Mouse (Mus musculus) liver, postnatal 0 days (tissue): ENCODE measurements around the gene Cxcl17. TPM values are rescaled to one million over a fixed set of nuclear protein-coding genes. Genes with fewer than 3 reads are reported as not detected.
"Not testable (repeated sequence)": the region's sequence is repeated elsewhere in the genome, so short reads cannot be mapped to it uniquely, and the experiment has no call there.

Experiments used
- ATAC-seq: fragments of 200-750 bp; cut with Nextera tagmentation; 2 replicates; pipeline ENCODE4 v1.8.0; 2017; ENCODE audit warnings: mild to moderate bottlenecking, moderate library complexity
- DNase-seq: peaks from one replicate; pipeline ENCODE4 v3.0.0-alpha.2; 2016
- H3K27ac ChIP-seq: fragments of 300-500 bp; sonication (generic); 2 replicates; pipeline ENCODE4 v1.5.1; 2014; ENCODE audit warnings: antibody characterized with exemption, moderate library complexity, mild to moderate bottlenecking, low read depth
- H3K27me3 ChIP-seq: fragments of 300-500 bp; sonication (generic); 2 replicates; pipeline ENCODE4 v1.6.1; 2014; ENCODE audit warnings: low read length, control low read depth, mixed read lengths; ENCODE audit not compliant: insufficient read depth
- H3K36me3 ChIP-seq: fragments of 300-500 bp; sonication (generic); replicated peaks from 2 replicates; pipeline ENCODE4 v1.6.1; 2014; ENCODE audit warnings: mild to moderate bottlenecking, control low read depth, low read length, moderate library complexity, mixed read lengths; ENCODE audit not compliant: insufficient read depth
- H3K4me1 ChIP-seq: fragments of 300-500 bp; sonication (generic); 2 replicates; pipeline ENCODE4 v1.6.1; 2014; ENCODE audit warnings: antibody characterized with exemption, mild to moderate bottlenecking, control low read depth; ENCODE audit not compliant: insufficient read depth
- H3K4me2 ChIP-seq: fragments of 300-500 bp; sonication (generic); 2 replicates; pipeline ENCODE4 v1.6.1; 2014; ENCODE audit warnings: low read depth, mild to moderate bottlenecking, low read length, moderate library complexity, mixed read lengths
- H3K4me3 ChIP-seq: fragments of 300-500 bp; sonication (generic); 2 replicates; pipeline ENCODE4 v1.5.1; 2014; ENCODE audit warnings: low read depth, low read length
- H3K9ac ChIP-seq: fragments of 300-500 bp; sonication (generic); replicated peaks from 2 replicates; pipeline ENCODE4 v1.6.1; 2014; ENCODE audit warnings: mild to moderate bottlenecking, moderate library complexity
- H3K9me3 ChIP-seq: fragments of 300-500 bp; sonication (generic); 2 replicates; pipeline ENCODE4 v1.6.1; 2016; ENCODE audit warnings: mild to moderate bottlenecking, control low read depth, low read length, mixed read lengths
- CTCF ChIP-seq: sonication (generic); IDR thresholded peaks from 2 replicates; pipeline ENCODE4 v1.5.1; 2016; ENCODE audit warnings: antibody characterized with exemption, low read depth
- EP300 ChIP-seq: IDR thresholded peaks from 2 replicates; pipeline ENCODE4 v1.6.1; 2016; ENCODE audit warnings: antibody characterized with exemption, low read depth, mild to moderate bottlenecking
- WGBS: fragments of 180-500 bp; shearing (Covaris S2); extraction: QIAGEN DNeasy Blood & Tissue Kit; methylation state at CpG from one replicate; pipeline ENCODE4 v1.1.7; 2014; ENCODE audit not compliant: insufficient replicate concordance; 5-methylcytosine and 5-hydroxymethylcytosine counted together
- polyA plus RNA-seq: library from polyadenylated mRNA; unstranded; fragments of >200 nt; fragmentation: Nextera tagmentation; extraction: Ambion mirVana; gene quantifications from 2 replicates; pipeline ENCODE4 v1.2.1, GENCODE M21; 2015

Gene Cxcl17
- polyA plus RNA-seq: not detected in 2 replicates

DNA sequence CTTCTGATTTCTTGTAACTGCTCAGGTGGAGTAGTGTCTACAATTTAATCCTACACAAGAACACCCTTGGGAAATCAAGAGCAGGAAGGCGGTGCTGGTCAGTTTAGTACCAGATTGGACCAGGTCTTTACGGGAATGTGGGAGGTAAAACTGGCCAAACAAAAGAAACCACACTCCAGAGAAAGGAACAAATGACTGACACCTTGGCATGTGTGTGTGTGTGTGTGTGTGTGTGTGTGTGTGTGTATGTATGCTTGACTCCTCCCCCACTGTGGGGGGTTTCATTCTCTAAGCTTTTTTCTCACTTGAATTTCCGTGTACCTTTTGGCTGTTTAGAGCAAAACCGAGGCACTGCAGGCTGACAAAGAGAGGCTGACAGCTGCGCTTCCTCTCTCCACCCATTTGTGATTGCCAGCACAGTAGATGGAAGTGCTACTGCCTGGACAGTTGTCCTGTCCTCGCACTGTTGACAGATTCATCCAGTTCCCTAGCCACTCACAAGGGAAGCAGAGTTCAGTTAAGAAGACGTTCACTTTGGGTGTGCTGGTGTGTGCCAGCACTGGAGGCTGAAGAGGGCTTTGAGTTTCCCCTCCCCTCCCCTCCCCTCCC, at the start of gene Cxcl17:
Cxcl17 (minus strand) TSS at position 54 of the 609 bp plus-strand sequence.
- ATAC-seq (no peak), DNase-seq (no peak)
- no peaks in the 10 kb centered on the region for H3K36me3 ChIP-seq
- H3K9ac ChIP-seq: no peak within 1 kb of the TSS
- no peak within 1 kb of the TSS for H3K4me2 ChIP-seq
- no peaks in the 10 kb centered on the region for H3K4me1 ChIP-seq
- WGBS: 43% methylated on average over 7 of the region's 7 CpGs
- H3K4me3 ChIP-seq: no peak within 1 kb of the TSS
- H3K9me3 ChIP-seq: no peaks in the 10 kb centered on the region
- H3K27me3 ChIP-seq: no peaks in the 10 kb centered on the region
- TF ChIP-seq CTCF (no peak), EP300 (no peak)
- H3K27ac ChIP-seq: no peak within 1 kb of the TSS

DNA sequence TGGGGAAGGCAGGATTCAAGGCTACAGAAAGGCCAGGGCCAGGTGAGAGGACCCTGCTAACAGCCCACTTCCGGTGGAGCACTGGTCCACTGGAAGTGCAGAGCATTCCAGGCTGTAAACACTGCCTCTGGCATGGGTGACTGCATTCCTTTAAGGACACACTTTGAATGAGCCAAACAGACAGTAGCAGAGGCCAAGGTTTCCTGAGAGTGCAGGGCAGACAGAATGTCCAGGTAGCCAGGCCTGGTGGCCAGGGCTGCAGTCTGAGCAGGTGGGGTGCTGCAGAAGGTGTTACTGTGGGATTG, 49.3 kb upstream of the Cxcl17 start:
- not testable (repeated sequence) for H3K4me3 ChIP-seq, H3K9ac ChIP-seq, H3K27ac ChIP-seq, ATAC-seq, H3K4me1 ChIP-seq, H3K9me3 ChIP-seq, DNase-seq, H3K27me3 ChIP-seq, H3K4me2 ChIP-seq, H3K36me3 ChIP-seq
- WGBS: no CpG with 5 or more reads among the region's 1 CpGs

DNA sequence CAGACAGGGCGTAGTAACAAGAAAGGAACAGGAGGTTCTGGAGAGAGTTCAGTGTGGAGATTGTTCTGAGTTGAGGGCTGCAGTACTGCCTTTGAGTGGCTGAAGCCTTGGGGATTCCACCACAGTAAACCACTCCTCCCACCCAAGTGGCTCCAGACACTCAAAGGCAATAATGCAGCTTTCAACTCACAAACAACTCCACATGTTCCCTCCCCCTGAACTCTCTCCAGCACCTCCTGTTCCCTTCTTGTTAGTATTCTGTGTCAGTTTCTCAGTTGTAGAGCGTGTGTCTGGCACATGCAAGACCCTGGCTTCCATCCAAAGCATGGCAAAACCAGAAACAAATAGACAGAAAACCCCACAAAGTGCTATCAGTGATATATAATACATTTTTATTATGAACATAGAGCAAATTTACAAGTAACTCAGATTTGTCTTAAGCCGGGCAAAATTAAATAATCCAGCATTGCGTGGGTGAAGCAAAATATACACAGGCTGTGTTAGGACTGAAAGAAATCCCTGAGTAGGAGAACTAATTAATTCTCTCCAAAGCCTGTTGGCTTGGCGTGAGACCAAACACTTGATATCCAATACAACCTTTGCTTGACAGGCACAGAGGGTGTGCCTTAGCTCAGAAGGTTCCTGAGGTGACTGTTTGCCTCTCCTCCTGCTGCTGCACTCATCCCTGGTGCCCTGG, 48.8 kb upstream of the Cxcl17 start:
- 77% methylated on average over 4 of the region's 5 CpGs for WGBS

DNA sequence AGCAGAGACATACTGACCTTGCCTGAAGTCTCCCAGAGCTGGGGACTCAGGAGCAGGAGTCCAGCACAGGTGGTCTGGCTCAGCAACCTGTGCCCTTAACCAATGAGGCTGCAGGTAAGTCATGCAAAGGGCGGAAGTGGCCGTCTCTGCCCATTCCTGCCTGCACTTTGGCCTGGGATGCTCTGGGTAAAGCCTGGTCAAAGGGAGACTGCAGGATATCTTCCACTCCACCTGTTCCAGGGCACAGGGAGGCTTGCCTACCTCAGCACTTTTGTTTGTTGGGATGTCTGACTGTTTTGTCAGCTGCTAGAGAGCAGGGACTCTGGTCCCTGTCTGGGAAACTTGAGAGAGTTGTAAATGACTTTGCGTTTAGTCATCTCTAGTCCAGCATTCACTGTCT, 39.4 kb upstream of the Cxcl17 start:
- Histone ChIP-seq H3K9ac (no peak overlapping the region), H3K27ac (no peak overlapping the region), H3K4me3 (no peak overlapping the region), H3K4me1 (peaks cover 4% of the 10 kb centered on the region), H3K9me3 (no peaks in the 10 kb centered on the region), H3K4me2 (no peak overlapping the region), H3K36me3 (no peaks in the 10 kb centered on the region), H3K27me3 (no peaks in the 10 kb centered on the region)
- 75% methylated on average over 3 of the region's 3 CpGs for WGBS
- ATAC-seq (no peak), DNase-seq (no peak)
- TF ChIP-seq CTCF (no peak), EP300 (no peak)

More for the DNA sequence above, 48.8 kb upstream of the Cxcl17 start:
- H3K4me1 ChIP-seq, H3K4me3 ChIP-seq, H3K27me3 ChIP-seq, H3K9ac ChIP-seq, H3K36me3 ChIP-seq, H3K27ac ChIP-seq, H3K4me2 ChIP-seq, H3K9me3 ChIP-seq, DNase-seq: not testable (repeated sequence)
- peak; percentile 36; the same call in 1 of the 2 replicates for ATAC-seq

DNA sequence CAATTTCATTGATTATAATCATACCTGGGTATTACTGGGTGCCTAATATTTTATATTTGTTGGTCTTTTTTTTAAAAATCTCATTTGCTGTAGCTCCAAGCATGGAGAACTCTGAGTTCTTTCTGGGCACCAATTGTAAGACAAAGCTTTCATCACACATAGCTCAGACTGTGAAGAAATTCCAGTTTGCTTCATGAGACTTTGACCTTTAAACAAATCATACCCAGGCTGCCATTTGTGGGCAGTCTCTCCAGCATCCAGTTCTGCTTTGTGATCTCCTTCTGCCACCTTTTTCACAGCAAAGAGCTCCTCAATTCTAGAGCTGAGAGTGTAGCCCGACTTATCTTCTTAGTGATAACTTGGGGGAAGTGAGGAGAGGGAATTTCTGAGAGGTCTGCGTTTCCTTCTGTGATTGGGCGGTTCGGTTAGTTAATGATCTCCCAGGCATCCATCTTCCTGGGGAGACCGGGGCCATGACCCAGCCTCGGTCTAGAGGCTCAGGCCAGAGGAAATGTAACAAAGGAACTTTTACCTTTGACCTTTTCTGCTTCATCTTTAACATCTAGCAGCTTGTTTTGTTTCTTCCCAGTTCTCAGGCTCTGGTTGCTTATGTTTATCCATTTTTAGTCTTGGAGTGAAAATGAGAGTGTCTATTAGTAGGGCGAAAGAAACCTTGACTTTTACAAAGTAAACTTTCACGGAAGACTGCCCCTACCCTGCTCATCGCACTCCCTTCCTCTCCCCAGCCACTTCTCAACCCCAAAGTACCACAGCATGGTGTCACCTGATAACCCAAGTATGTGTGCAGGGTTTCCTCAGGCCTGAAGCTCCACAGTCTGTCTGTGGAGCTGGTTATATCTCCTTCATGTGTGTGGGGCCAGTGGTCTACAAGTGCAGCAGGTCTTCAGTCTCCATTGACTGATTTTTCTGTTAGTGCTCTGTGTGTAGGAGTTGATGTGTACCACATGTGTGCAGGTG, 37.5 kb upstream of the Cxcl17 start:
- TF ChIP-seq CTCF: no peak
- TF ChIP-seq EP300: 0 out of 2 replicates have a peak, but pooled peaks have one; percentile 16
- Histone ChIP-seq H3K9me3 (no peaks in the 10 kb centered on the region), H3K27me3 (no peaks in the 10 kb centered on the region), H3K9ac (no peak overlapping the region), H3K4me2 (no peak overlapping the region), H3K4me1 (peaks cover 4% of the 10 kb centered on the region), H3K4me3 (no peak overlapping the region), H3K36me3 (no peaks in the 10 kb centered on the region), H3K27ac (peak overlapping the region; percentile 74)
- peak; percentile 94 for ATAC-seq
- WGBS: 36% methylated on average over 9 of the region's 9 CpGs
- DNase-seq: peak; percentile 33

DNA sequence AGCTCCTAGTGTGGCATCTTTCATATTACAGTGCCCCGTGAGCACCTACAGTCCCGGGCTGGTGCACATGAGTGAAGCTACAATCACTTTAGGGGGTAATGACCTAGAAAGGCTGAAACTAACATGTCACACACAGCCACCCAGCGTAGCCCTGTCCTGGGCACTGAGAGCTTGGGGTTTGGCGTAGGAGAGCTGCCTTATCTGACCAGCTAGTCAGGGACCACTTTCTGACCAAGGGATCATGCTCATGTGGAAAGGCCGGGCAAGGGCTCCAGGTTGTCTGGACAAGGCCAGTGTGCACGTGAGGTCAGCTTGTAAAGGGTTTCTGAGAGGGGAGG, 28.1 kb upstream of the Cxcl17 start:
- Histone ChIP-seq H3K27me3 (no peaks in the 10 kb centered on the region), H3K9me3 (no peaks in the 10 kb centered on the region), H3K36me3 (no peaks in the 10 kb centered on the region), H3K27ac (peak overlapping the region; percentile 89), H3K4me1 (peaks cover 26% of the 10 kb centered on the region), H3K9ac (no peak overlapping the region), H3K4me2 (no peak overlapping the region), H3K4me3 (no peak overlapping the region)
- 59% methylated on average over 6 of the region's 6 CpGs for WGBS
- TF ChIP-seq EP300 (no peak), CTCF (no peak)
- DNase-seq: peak; percentile 24
- ATAC-seq: peak; percentile 74
